Mouse (Mus musculus): ENCODE measurements around the gene Cstad.

DNA sequence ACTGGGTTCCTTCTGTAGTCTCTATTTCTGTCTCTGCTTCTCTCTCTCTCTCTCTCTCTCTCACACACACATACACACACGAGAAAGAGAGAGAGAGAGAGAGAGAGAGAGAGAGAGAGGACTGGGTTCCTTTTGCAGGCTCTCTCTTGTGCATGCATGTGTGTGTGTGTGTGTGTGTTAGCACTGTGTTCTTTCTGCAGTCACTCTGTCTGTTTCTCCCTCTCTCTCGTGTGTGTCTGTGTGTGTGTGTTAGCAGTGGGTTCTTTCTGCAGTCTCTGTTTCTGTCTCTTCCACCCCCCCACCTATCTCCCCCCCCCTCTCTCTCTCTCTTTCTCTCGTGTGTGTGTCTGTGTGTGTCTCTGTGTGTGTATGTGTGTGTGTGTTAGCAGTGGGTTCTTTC lies 48.6 kb upstream of the Cstad start:
- TF ChIP-seq EP300 (IDR thresholded peaks at IDR 0.05; ENCODE audit: insufficient read depth, low read depth, low read length) = no peak
- TF ChIP-seq CTCF (IDR thresholded peaks at IDR 0.05; ENCODE audit: low read depth, low read length) = no peak
- TF ChIP-seq POLR2A (IDR thresholded peaks at IDR 0.05; ENCODE audit: insufficient read depth, low read length) = no peak

Measured in ES-Bruce4 (cell line).